Mouse (Mus musculus): ENCODE measurements around the gene Myo1b.

Gene Myo1b

GRCm38 (mm10) chr1:51915576-51916156, at the start of gene Myo1b:
Gene Myo1b, minus strand, starts transcription at chr1:51916071.
- DNase-seq (ENCODE audit: low spot score), result no peak

DNA sequence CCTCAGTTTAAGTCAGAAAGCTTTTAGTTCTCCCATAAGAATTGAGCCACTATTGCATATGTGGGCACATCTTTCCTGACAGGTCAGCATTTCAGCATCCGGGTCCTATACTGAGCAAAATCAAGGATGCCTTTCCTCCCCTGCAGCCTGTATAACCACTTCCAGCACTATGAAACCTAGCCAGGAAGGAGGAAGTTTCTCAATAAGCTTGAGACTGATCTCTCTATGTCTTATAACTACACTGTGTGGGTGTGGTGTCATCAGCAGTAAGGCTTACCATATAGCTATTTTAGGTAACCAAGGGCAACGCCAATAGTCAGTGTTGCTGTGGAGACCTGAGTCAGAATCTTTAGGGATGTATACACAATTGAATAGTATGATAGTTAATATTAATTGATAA, 48.8 kb upstream of the Myo1b start:
- no peak for DNase-seq (ENCODE audit: low spot score)

DNA sequence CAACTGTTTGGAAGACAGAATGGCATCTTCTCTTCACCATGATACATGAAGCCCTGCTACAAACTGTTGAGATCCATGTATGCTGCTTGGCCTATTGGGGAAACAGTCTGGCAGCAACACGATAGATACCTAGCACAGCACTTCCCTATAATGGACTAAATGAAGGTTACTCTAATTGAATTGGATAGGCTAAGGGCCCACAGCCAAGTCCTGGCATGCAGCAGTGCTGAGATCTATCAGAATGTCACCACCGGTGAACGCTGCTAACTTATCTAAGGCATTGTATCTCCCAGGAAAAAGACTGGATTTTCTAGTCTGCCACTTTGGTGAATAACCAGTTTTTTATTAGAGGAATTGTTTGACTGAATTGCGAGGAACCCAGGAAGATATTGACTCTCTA, 31.2 kb upstream of the Myo1b start:
- DNase-seq (ENCODE audit: low spot score), result no peak

- DNase-seq (ENCODE audit: low spot score), result peak; percentile 58
These were observed 28.9 kb upstream of the Myo1b start for GRCm38 (mm10) chr1:51944755-51945154.

DNA sequence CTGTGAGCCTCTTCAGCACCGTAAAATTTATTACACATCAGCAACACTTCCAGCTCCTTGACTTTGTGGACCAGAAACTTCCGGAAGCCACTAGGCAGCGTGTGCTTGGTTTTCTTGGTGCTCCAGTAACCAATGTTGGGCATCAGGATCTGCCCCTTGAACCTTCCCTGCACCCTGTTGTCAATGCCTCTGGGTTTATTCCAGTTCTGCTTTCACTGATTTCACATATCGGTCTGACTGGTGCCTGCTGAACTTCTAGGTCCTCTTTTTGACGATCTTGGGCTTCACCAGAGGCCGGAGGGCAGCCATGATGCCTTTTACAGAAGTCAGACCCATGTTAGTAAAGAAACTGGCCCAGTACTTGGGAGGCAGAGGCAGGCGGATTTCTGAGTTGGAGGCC, 22.5 kb upstream of the Myo1b start:
- DNase-seq (ENCODE audit: low spot score), result no peak

DNA sequence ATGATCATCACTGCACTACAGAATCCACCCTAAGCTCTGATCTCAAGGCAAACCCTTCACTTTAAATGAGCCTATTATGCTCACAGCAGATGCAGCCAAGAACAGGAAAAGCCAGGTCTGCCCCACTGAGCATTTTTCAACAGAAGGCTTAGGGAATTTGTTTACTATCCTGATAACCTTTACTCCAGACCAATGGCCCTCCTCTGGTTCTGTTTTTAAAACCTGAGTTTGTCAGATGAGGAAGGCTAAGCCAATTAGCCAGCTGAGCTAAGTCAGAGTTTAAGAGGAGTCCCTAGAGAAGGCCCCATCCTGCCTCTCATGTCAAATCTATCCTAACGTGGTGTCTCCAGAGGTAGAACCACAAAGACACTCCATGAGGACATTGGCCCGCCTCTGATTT, 19.1 kb upstream of the Myo1b start:
- no peak for DNase-seq (ENCODE audit: low spot score)

DNA sequence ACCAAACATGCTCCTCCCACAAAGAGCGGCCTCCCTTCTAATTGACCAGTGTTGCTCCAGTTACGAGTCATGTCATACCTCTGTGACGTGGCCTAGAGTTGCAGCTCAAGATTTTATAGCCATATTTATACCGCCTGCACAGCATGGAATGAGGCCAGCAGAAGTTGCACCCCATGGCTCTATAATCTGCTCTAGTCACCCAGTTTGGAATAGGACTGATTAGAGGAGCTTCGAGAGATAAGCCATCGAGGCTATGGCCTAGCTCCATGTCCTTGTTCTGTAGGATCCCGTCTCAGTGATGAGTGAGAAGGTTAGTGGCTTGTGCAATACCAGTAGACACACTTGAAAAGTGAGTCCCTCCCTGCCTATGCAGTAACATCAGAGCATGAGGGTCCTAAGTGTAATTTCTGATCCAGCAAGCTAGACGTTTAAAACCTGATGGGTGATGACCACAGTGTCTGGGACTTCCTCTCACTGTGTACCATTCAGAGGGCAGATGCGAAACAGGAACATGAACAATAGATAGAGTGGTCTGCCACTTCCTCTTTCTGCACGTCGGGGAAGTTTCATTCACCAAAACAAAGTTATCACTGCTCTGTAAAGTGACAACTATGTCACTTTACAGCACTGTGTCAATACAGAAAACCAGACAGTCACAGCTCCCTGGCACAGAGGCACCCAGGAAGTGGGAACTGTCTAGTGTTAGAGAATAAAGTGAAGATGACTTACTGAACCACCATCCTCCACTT, 18.5 kb upstream of the Myo1b start:
- no peak for DNase-seq (ENCODE audit: low spot score)

- DNase-seq (ENCODE audit: low spot score), result no peak
These were observed 17.0 kb upstream of the Myo1b start for GRCm38 (mm10) chr1:51932826-51933225.

DNA sequence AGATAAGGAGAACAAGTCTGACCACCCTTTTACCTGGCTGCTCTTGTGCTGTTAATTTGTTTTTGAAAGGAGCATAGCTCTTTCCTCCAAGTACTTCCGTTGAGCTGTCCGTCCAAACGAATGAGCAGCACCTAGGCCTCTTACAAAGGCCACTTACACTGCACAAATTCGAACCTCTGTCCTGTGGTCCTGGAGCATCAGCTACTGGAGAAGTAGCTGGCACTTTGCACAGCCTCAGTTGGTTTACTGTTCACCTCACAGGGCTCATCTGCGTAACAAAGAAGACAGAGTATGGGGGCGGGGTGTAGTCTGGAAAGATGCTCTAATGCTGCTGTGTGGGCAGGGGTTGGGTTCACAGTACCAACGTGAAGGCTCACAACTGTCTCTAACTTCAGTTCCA, 15.7 kb upstream of the Myo1b start:
- DNase-seq (ENCODE audit: low spot score), result no peak

GRCm38 (mm10) chr1:51930584-51930983, 14.7 kb upstream of the Myo1b start:
- peak; percentile 24 for DNase-seq (ENCODE audit: low spot score)

DNA sequence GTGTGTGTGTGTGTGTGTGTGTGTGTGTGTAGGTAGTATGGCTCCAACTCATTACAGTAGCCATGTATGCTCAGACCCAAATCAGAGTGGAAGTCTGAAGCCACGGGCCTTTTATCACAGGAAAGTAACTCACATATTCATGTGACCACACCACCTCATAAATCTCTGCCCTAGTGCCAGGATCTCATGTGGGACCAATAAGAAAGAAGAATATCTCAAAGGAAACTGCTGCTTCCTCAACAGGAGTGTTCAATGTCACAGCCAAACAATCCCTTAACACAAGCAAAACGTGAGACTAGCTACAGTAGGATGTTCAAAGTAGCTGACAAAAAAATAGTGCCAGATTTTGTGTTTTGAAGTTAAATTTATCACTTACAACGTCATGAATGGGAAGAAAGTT, 13.7 kb upstream of the Myo1b start:
- no peak for DNase-seq (ENCODE audit: low spot score)

GRCm38 (mm10) chr1:51922820-51923219, 6.9 kb upstream of the Myo1b start:
- no peak for DNase-seq (ENCODE audit: low spot score)

DNA sequence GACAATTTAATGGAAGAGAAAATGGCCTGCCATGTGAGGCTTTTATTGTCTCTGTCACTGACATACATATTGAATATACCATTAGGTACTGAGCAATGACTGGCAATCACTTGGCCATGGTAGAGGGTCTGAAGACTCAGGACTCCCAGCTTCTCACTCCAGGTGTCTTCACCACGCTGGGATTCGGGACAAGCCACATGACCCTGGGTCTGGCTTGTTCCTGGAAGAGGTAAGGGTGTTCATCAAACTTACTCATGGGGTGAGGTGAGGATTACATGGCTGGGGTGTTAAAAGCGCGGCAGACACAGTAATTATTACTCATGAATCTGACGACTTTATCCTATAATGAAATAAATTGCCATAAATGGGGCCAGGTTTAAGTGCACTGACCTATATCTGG, 405 bp upstream of the Myo1b start:
- no peak for DNase-seq (ENCODE audit: low spot score)

- peak; percentile 35 for DNase-seq (ENCODE audit: low spot score)
These were observed 758 bp downstream of the Myo1b start for GRCm38 (mm10) chr1:51915051-51915575.

DNA sequence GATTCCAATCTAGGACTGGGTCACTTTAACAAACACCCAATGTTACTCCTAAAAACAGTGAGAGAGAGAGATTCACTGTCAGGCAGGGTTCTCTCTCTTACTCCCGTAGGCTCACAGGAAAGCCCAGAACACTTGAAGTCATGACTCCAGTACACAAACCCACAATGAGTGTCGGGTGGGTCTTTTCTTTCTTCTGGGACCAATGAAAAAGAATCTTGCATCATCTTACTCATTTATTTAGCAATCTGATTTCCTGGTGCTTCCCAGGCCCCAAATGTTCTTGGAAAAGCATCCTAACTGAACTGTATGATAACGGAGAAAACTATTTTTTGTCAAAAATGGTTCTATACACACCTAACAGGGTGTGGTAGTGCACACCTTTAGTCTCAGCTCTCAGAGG, 1.8 kb downstream of the Myo1b start:
- DNase-seq (ENCODE audit: low spot score), result no peak

DNA sequence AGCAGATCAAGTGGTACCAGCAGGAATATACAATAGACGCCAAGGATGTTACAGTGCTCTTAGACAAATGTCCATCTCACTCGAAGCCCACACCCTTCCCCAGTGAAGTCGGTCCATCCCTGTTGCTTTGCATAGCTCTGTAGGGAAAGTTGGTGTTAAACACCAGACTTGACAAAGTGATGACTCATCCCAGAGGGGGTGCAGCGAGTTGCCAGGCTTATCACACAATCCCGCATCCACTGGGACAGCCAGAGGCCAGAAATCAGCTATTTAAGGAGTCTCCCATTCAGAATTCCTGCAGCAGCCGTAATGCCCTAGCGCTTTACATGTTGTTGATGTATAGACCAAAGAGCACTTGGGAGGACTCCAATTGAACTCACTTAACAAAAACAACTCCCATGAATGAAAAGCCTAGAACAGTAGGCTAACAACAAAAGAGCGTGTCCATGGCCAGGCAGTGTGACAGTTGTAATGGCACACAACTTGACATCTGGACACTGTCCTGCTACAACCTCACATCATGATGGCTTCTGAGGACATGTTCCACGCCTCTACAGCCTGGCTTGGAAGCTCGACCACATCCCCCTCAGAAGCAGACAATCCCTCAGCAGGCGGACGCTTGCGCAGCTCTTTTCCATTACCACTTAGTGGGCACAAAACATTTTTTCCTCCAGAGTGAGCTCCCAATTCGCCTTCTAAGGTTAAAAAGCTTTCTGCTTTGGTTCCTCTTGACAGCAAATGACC, 2.6 kb downstream of the Myo1b start:
- DNase-seq (ENCODE audit: low spot score), result no peak

- DNase-seq (ENCODE audit: low spot score), result no peak
These were observed 4.5 kb downstream of the Myo1b start for GRCm38 (mm10) chr1:51911331-51911730.

DNA sequence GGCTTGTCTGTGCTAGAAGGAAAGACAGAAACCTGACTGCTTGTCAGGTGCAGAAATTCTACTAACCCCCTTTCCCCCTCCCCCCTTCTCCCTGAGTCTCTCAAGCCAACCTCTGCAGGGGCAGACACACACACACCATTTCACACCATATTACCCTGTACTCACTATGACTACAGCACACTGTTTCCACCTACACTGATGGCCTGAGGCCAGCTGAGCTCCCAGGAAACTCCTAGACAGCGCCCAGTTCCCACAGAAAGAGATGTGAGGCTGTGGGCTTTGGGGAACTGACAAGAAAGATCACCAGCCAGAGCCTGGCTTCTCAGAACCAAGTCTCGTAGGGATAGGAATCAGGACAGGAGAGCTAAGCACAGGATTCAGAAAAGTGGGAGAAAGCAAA, 6.7 kb downstream of the Myo1b start:
- peak; percentile 22 for DNase-seq (ENCODE audit: low spot score)

DNA sequence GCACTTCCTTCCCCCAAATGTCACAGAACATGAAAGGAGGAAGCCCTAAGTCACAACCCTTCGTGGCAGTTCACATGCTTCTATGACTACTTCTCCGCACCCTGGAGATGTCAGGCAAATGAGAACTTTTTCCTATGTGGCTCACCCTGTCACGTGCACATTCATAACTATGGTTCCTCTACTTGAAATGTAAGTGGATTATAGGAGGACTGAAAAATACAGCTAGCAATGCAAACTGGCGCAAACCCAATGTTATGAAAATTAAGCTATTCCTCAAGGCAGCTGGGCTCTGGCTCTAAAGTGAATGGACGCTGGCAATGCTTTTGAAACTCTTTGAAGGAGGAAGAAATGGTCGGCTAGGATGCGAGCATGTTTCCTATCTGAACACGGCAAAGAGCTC, 8.1 kb downstream of the Myo1b start:
- no peak for DNase-seq (ENCODE audit: low spot score)

DNA sequence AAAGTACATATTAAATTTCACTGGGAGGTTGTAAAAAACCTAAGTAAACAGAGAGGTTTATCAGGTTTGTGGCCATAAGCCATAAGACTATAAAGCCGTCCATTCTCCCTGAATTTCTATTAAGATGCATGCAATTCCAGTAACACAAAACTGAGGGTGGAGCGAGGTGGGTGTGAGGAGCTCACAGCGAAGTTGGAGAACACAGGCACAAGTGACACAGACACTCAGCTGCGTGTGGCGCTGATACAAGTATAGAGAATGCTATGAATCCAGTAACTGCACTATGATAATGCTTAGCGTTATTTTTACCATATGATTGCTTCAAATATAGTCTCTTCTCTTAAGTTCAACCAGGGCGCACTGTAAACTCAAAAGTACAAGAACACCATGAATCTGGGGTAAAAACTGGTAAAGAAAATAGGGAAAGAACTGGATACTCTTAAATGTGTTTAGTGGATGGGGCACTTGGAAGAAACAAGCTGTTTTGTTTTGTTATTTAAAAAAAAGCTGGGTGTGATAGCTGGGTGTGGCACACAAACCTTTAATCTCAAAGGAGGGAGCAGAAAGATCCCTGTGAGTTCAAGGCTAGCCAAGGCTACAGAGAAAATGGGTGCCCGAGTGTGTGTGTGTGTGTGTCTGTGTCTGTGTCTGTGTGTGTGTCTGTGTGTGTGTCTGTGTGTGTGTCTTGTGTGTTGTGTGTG, 9.5 kb downstream of the Myo1b start:
- DNase-seq (ENCODE audit: low spot score), result no peak

DNA sequence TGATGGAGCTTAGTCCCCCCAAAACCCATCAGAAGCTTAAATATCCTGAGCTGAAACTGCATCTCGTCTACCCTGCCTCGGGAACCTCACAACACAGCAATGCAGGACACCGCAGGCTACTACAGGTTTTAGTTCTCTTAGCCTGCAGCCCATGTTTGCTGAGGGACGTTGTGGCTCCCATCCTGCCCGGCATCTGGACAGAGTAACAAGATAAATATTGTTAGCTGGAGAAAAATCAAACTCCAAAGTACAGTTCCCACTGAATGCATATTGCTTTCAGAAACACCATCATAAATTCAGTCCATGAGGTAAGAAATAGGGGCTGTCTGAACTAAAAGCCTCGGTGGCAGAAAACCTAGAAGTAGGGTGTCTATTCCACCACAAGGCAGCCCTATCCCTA, 10.8 kb downstream of the Myo1b start:
- no peak for DNase-seq (ENCODE audit: low spot score)

DNA sequence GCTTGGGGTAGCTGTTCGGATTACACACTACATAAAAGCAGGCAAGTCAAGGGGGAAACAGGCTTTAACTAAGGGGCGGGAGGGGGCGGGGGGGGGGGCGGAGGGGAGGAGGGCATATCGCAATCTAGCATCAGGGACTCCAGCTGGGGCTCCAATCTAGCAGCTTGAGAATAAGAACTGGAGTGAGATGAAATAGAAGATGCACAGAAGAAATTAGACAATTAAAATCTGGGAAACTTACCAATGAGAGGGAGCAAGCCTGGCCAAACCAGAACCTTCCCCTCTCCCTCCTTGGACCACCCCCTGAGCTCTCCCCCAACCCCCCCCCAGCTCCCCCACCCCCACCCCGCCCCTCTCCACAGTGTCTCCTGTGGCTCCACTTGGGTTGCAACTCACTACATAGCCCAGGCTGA, 18.7 kb downstream of the Myo1b start:
- DNase-seq (ENCODE audit: low spot score), result no peak

- no peak for DNase-seq (ENCODE audit: low spot score)
These were observed 19.9 kb downstream of the Myo1b start for GRCm38 (mm10) chr1:51895961-51896360.

All from layer of hippocampus, adult 11-12 months (tissue).